Mouse (Mus musculus): Measurements from ENCODE around the gene Phb2. TPM values are rescaled to one million over a fixed set of nuclear protein-coding genes. Genes with fewer than 3 reads are reported as not detected.

Phb2 gene
- total RNA-seq, 2 experiments from 2014 or later: 44.2 to 70.3 TPM

GRCm38 (mm10) chr6:124688151-124688758, 23.9 kb upstream of the Phb2 start:
- ATAC-seq (replicated peaks; ENCODE audit: low FRiP score, poor library complexity, severe bottlenecking): no peak

GRCm38 (mm10) chr6:124689011-124689410, 23.1 kb upstream of the Phb2 start:
- no peak for ATAC-seq (replicated peaks; ENCODE audit: low FRiP score, poor library complexity, severe bottlenecking)

GRCm38 (mm10) chr6:124690517-124690916, 21.6 kb upstream of the Phb2 start:
- ATAC-seq (replicated peaks; ENCODE audit: low FRiP score, poor library complexity, severe bottlenecking): no peak

GRCm38 (mm10) chr6:124693243-124693981, 18.7 kb upstream of the Phb2 start:
- ATAC-seq (replicated peaks; ENCODE audit: low FRiP score, poor library complexity, severe bottlenecking): no peak

- ATAC-seq (replicated peaks; ENCODE audit: low FRiP score, poor library complexity, severe bottlenecking): no peak
Observed at GRCm38 (mm10) chr6:124694166-124694955, 17.8 kb upstream of the Phb2 start.

GRCm38 (mm10) chr6:124696441-124697150, 15.5 kb upstream of the Phb2 start:
- ATAC-seq (replicated peaks; ENCODE audit: low FRiP score, poor library complexity, severe bottlenecking): no peak

GRCm38 (mm10) chr6:124698751-124699150, 13.4 kb upstream of the Phb2 start:
- no peak for ATAC-seq (replicated peaks; ENCODE audit: low FRiP score, poor library complexity, severe bottlenecking)

- no peak for ATAC-seq (replicated peaks; ENCODE audit: low FRiP score, poor library complexity, severe bottlenecking)
Observed at GRCm38 (mm10) chr6:124699366-124699765, 12.8 kb upstream of the Phb2 start.

- ATAC-seq (replicated peaks; ENCODE audit: low FRiP score, poor library complexity, severe bottlenecking): no peak
Observed at GRCm38 (mm10) chr6:124699962-124700610, 12.1 kb upstream of the Phb2 start.

- no peak for ATAC-seq (replicated peaks; ENCODE audit: low FRiP score, poor library complexity, severe bottlenecking)
Observed at GRCm38 (mm10) chr6:124701338-124701737, 10.8 kb upstream of the Phb2 start.

GRCm38 (mm10) chr6:124702102-124702783, 9.9 kb upstream of the Phb2 start:
- ATAC-seq (replicated peaks; ENCODE audit: low FRiP score, poor library complexity, severe bottlenecking): peak; percentile 34; the same call in 1 of the 2 replicates

- peak; percentile 74 for ATAC-seq (replicated peaks; ENCODE audit: low FRiP score, poor library complexity, severe bottlenecking)
Observed at GRCm38 (mm10) chr6:124702784-124703103, 9.4 kb upstream of the Phb2 start.

- ATAC-seq (replicated peaks; ENCODE audit: low FRiP score, poor library complexity, severe bottlenecking): no peak
Observed at GRCm38 (mm10) chr6:124703789-124704188, 8.3 kb upstream of the Phb2 start.

GRCm38 (mm10) chr6:124704417-124704816, 7.7 kb upstream of the Phb2 start:
- no peak for ATAC-seq (replicated peaks; ENCODE audit: low FRiP score, poor library complexity, severe bottlenecking)

- no peak for ATAC-seq (replicated peaks; ENCODE audit: low FRiP score, poor library complexity, severe bottlenecking)
Observed at GRCm38 (mm10) chr6:124706061-124706627, 6.0 kb upstream of the Phb2 start.

GRCm38 (mm10) chr6:124708289-124708889, 3.7 kb upstream of the Phb2 start:
- no peak for ATAC-seq (replicated peaks; ENCODE audit: low FRiP score, poor library complexity, severe bottlenecking)

GRCm38 (mm10) chr6:124712918-124713317, 782 bp downstream of the Phb2 start:
- no peak for ATAC-seq (replicated peaks; ENCODE audit: low FRiP score, poor library complexity, severe bottlenecking)

GRCm38 (mm10) chr6:124716864-124717490, 4.8 kb downstream of the Phb2 start:
- ATAC-seq (replicated peaks; ENCODE audit: low FRiP score, poor library complexity, severe bottlenecking): no peak
